15 mouse cellular contexts compared by ENCODE assay signal in the genomic region with DNA sequence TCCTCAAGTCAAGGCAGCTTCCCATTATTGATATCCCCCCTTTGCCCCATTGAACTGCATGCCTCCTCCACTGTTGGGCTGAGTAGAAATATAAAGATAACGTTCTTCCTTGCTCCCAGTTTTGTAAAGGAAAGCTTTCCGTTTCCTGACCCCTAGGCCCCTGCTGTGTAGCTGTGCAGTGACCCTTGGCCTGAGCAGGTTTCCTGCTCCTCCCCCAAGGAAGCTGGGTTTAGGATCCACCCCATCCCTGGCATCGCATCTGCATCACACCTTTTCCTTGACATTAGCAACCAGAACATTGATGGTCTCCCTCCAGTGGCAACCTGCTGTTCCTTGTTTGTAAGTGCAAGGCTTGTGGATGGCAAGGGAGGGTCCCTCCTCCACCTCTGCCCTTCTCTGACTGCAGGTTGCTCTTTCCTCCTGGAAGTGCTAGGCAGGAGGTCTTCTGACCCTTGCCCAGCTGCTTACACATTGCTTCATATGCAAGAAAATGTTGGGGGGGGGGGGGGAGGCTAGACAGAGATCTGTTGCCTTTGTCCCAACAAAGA. TPM values are rescaled to one million over a fixed set of nuclear protein-coding genes. Genes with fewer than 3 reads are reported as not detected.
A peak's percentile ranks its signal among the peaks of the same experiment; 100 is the strongest.
DNase-seq lines count a peak whose midpoint lies in the region; ATAC-seq and TF ChIP-seq lines count a peak whose summit lies in the region.
"Had no signal": no experiment of that assay in that cellular context is flagged by ENCODE, and none has a peak within 500 bp of the region (broad histone marks: within the 10 kb centered on the region; RNA-seq: fewer than 3 reads in every experiment).

No protein-coding gene starts in this region.

- no peak overlapping the region for H3K27ac ChIP-seq in intestine, postnatal 0 days (ENCODE audit: low read depth, low read length)
- no peak overlapping the region for H3K27ac ChIP-seq in intestine, embryonic 16.5 days (ENCODE audit: low read length)
- H3K27ac ChIP-seq in midbrain, postnatal 0 days (ENCODE audit: low read depth, low read length) = no peak overlapping the region
- H3K27ac ChIP-seq: heart, embryonic 10.5 days; lung, embryonic 15.5 days had no signal

- H3K9me3 ChIP-seq in intestine, postnatal 0 days (ENCODE audit: control insufficient read depth) = no peaks in the 10 kb centered on the region
- no peaks in the 10 kb centered on the region for H3K9me3 ChIP-seq in intestine, embryonic 16.5 days (ENCODE audit: control insufficient read depth, low read length)
- H3K9me3 ChIP-seq in midbrain, postnatal 0 days (ENCODE audit: low read length) = no peaks in the 10 kb centered on the region
- H3K9me3 ChIP-seq: heart, embryonic 10.5 days; lung, embryonic 15.5 days had no signal

- H3K4me3 ChIP-seq in intestine, postnatal 0 days (ENCODE audit: low read depth, low read length) = no peak overlapping the region
- no peak overlapping the region for H3K4me3 ChIP-seq in intestine, embryonic 16.5 days (ENCODE audit: low read length)
- H3K4me3 ChIP-seq in midbrain, postnatal 0 days (ENCODE audit: low read depth, low read length) = no peak overlapping the region
- H3K4me3 ChIP-seq: erythroblast, embryonic 14.5 days; heart, embryonic 10.5 days; hindbrain, embryonic 10.5 days; lung, embryonic 15.5 days had no signal

- ATAC-seq in intestine, postnatal 0 days = no peak
- no peak for ATAC-seq in intestine, embryonic 16.5 days
- 0 out of 2 replicates have a peak, but pooled peaks have one; percentile 34 for ATAC-seq in erythroid progenitor cell, adult 5-6 weeks (replicated peaks; ENCODE audit: low FRiP score, poor library complexity, severe bottlenecking)
- ATAC-seq in midbrain, postnatal 0 days (ENCODE audit: low FRiP score) = no peak

- no peaks in the 10 kb centered on the region for H3K27me3 ChIP-seq in intestine, postnatal 0 days (replicated peaks; ENCODE audit: control insufficient read depth, insufficient read depth, low read length)
- H3K27me3 ChIP-seq in intestine, embryonic 16.5 days (replicated peaks; ENCODE audit: control insufficient read depth, insufficient read depth, low read length) = no peaks in the 10 kb centered on the region
- H3K27me3 ChIP-seq in midbrain, postnatal 0 days (ENCODE audit: insufficient read depth, low read length) = no peaks in the 10 kb centered on the region
- H3K27me3 ChIP-seq: lung, embryonic 15.5 days had no signal

- H3K4me1 ChIP-seq in intestine, postnatal 0 days (replicated peaks; ENCODE audit: control insufficient read depth, insufficient read depth, low read length) = no peaks in the 10 kb centered on the region
- no peaks in the 10 kb centered on the region for H3K4me1 ChIP-seq in intestine, embryonic 16.5 days (ENCODE audit: control insufficient read depth, insufficient read depth, low read length)
- H3K4me1 ChIP-seq in midbrain, postnatal 0 days (ENCODE audit: insufficient read depth, low read length) = no peaks in the 10 kb centered on the region
- H3K4me1 ChIP-seq: lung, embryonic 15.5 days had no signal

- 0 out of 2 replicates have a peak, but pooled peaks have one; percentile 17 for TF ChIP-seq CTCF in intestine, postnatal 0 days (IDR thresholded peaks at IDR 0.05; ENCODE audit: low read depth)
- TF ChIP-seq CTCF in midbrain, postnatal 0 days (IDR thresholded peaks at IDR 0.05) = no peak

- 43% methylated on average over 3 of the region's 3 CpGs for WGBS in intestine, postnatal 0 days
- 39% methylated on average over 3 of the region's 3 CpGs for WGBS in intestine, embryonic 16.5 days
- WGBS in midbrain, postnatal 0 days = 31% methylated on average over 3 of the region's 3 CpGs

- peak; percentile 45 for DNase-seq in adrenal gland, postnatal 14 days
- peak; percentile 44 to 53 for DNase-seq in kidney, postnatal 36 days
- no peak for DNase-seq in left cerebral cortex, adult 8-10 months (ENCODE audit: low spot score in 2 of 2)
- DNase-seq in midbrain, postnatal 0 days (ENCODE audit: low spot score) = no peak
- DNase-seq: cerebellum, adult 9-11 months; layer of hippocampus, adult 9-11 months; right cerebral cortex, postnatal 4 days had no signal

- H3K36me3 ChIP-seq in intestine, postnatal 0 days (ENCODE audit: control insufficient read depth, insufficient read depth) = peaks cover 15% of the 10 kb centered on the region
- H3K36me3 ChIP-seq in intestine, embryonic 16.5 days (ENCODE audit: control insufficient read depth, insufficient read depth, low read length) = peaks cover 4% of the 10 kb centered on the region; the same call in 1 of the 2 replicates
- H3K36me3 ChIP-seq in midbrain, postnatal 0 days (ENCODE audit: insufficient read depth, low read length) = 0 out of 2 replicates have a peak, but pooled peaks cover 8% of the 10 kb centered on the region

- H3K4me2 ChIP-seq in intestine, postnatal 0 days (replicated peaks; ENCODE audit: low read depth) = no peak overlapping the region
- H3K4me2 ChIP-seq in intestine, embryonic 16.5 days (ENCODE audit: low read depth, low read length) = no peak overlapping the region
- H3K4me2 ChIP-seq in midbrain, postnatal 0 days (ENCODE audit: low read depth, low read length, poor library complexity, severe bottlenecking) = no peak overlapping the region
- H3K4me2 ChIP-seq: liver, embryonic 11.5 days; lung, embryonic 15.5 days had no signal

- no peak overlapping the region for H3K9ac ChIP-seq in intestine, postnatal 0 days (ENCODE audit: low read depth, low read length)
- H3K9ac ChIP-seq in intestine, embryonic 16.5 days (ENCODE audit: low read depth, low read length) = no peak overlapping the region
- no peak overlapping the region for H3K9ac ChIP-seq in midbrain, postnatal 0 days (replicated peaks; ENCODE audit: low read length, poor library complexity, severe bottlenecking)
- H3K9ac ChIP-seq: lung, embryonic 15.5 days had no signal

RNA-seq across cellular contexts. Expression of a gene that starts 43.7 kb away (rescaled TPM):
- polyA plus RNA-seq in intestine, postnatal 0 days (2015; fragmentation: Nextera tagmentation; extraction: Ambion mirVana) = 3.3 and 4.2 TPM in 2 replicates
- 10.4 and 10.5 TPM in 2 replicates for polyA plus RNA-seq in intestine, embryonic 16.5 days (2015; fragmentation: Nextera tagmentation; extraction: Ambion mirVana)
- total RNA-seq in adrenal gland, postnatal 14 days (2021) = 26.8 and 31.2 TPM in 2 replicates
- 19.3 and 33.9 TPM in 2 replicates for total RNA-seq in erythroid progenitor cell, adult 5-6 weeks (2015; ENCODE audit: low replicate concordance)
- 28.9 and 75.6 TPM in 2 replicates for total RNA-seq in erythroid progenitor cell, adult 5-6 weeks (2017; ENCODE audit: low replicate concordance)
- 10 to 100 TPM; 14.2 to 16.4 (median 14.6) TPM for total RNA-seq in left cerebral cortex, adult 8-10 months (2022)
- total RNA-seq in midbrain, postnatal 0 days (2014; rRNA removed) = 11.0 and 13.4 TPM in 2 replicates
- polyA plus RNA-seq in midbrain, postnatal 0 days (2015; fragmentation: Nextera tagmentation; extraction: Ambion mirVana) = 10.2 and 10.5 TPM in 2 replicates

Comparison
In these comparisons a context has a peak if more than half of its experiments do, and no peak if none do; other contexts are left out.
1. DNase-seq: peak in adrenal gland, postnatal 14 days (single experiment) and kidney, postnatal 36 days (2 of 2); none in left cerebral cortex, adult 8-10 months (0 of 2) and midbrain, postnatal 0 days (single experiment).